Mouse (Mus musculus) kidney, postnatal 14 days (tissue): ENCODE results near the gene Banp.

ENCODE experiments used
- DNase-seq: peaks from one replicate; pipeline ENCODE4 v3.0.0; 2022; ENCODE audit warnings: mixed read lengths

Banp gene

DNA sequence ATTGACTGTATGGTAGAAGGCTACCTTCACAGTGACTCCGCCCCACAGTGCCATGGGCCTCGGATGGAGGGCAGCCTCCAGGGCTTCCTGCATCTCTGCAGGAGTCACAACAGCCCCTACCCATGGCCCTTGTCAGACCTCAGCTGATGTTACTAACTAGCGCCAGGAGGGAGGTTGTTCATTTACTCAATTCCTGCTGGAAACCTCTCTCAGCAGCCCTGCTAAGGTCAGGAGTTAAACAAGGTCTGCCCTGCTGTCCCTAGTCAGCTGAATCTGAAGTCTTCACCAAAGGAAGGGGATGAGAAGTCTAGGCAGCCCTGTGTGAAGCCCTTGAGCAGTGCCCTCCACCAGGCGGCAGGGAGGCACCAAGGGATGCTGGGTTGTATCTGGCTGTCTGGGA, 121.6 kb downstream of the Banp start:
- peak; percentile 32 for DNase-seq

DNA sequence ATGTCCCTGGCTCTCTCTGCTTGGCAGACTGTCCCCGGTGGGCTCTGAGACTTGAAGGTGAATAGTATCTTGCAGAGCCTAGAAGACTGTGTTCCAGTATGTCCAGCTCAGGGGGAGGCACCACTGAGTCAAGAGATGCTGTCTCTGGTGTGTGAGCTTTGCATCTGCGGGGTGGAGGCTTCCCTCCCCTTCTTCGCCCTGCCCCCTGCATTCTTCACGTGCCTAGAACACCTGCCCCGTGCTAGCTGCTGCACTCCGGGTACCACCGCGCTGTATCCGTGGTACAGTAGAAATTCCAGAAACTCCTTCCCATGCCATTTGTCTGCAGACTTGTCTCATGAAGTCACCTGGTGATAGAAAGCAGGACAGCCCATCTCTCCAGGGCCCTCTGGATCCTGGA, 124.4 kb downstream of the Banp start:
- no peak for DNase-seq

DNA sequence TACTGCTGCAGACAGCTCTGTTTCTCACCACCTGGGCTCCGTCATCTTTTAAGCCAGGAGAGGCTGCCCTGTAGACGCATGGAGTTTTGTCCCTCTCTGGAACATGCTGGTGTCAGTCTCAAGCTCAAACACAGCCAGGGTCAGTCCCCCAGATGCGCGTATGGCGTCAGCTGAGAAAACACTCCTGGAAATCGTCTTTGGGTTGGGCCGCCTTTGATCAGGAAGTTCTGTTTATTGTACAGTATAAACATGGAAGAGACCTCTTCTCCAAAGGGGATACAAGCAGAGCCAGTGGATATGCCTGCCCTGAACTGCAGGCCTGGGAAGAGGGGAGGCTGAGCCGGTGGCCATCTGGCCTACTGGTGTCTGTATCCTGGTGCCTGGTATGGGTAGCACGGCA, 124.9 kb downstream of the Banp start:
- DNase-seq = no peak

DNA sequence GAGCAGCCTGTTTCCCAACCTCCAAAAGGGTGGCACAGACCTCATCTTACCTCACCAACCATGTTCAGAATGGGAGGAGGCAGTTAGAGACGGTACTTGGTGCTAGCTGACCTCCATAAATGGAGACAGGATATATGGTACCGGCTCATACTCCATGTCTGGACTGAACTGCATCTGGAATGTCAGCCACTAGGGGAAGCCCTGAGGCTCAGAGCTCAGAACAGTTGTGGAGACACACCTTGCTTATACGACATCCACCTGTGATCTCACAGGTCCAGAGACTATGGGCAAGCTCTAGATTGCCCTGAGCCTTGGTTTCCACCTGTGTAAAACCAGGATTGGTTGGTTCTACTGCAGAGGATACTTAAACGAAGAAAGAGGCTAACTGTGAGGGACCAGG, 125.4 kb downstream of the Banp start:
- DNase-seq = no peak

DNA sequence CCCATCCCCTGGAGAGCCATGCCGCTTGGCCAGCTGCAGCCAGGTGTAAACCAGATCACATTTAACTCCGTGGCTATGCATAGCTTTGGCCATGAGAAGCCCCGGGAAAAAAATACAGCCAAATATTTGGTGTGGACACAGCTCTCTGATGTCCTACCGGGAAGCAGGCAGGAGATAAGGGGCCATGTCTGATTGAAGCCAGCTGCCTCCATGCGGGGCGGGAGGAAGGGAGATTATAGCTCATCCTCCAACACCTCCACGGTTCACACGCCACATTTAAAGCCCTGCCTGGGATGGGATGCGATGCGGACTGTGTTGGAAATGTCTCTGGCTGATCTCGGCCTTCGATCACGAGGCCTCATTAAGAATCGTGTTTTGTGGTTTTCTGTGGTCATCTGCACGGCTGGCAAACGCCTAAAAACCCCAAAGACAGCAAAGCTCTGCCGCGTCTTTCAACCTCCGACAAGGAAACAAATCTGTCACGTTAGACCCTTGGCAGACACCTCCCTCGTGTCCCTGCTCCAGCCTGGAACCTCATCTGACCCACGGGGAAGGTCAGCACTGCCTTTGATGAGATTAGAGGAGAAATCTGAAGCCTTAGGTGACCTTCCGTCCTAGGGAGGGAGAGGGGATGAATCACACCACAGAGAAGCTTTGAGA, 126.8 kb downstream of the Banp start:
- DNase-seq = no peak

DNA sequence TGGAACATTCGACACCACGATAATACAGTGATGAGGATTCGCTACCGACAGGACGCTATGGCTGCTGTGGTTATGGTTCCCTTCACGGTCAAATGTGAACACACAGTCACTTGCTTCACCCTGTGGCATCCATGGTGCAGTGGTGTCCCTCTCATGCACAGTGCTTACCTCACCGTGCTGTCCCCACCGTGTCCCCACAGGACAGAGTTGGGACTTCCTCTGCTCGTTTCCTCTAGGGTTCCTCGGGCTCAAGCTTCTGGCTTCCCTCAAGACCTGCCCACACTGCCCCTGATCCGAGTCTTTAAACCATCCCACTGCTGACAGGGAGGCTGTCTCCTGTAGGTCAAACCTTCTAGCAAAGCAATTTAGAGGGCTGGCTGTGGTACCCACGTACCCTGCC, 128.8 kb downstream of the Banp start:
- DNase-seq = no peak
